Mouse (Mus musculus): ENCODE data around the gene Nr4a2.

DNA sequence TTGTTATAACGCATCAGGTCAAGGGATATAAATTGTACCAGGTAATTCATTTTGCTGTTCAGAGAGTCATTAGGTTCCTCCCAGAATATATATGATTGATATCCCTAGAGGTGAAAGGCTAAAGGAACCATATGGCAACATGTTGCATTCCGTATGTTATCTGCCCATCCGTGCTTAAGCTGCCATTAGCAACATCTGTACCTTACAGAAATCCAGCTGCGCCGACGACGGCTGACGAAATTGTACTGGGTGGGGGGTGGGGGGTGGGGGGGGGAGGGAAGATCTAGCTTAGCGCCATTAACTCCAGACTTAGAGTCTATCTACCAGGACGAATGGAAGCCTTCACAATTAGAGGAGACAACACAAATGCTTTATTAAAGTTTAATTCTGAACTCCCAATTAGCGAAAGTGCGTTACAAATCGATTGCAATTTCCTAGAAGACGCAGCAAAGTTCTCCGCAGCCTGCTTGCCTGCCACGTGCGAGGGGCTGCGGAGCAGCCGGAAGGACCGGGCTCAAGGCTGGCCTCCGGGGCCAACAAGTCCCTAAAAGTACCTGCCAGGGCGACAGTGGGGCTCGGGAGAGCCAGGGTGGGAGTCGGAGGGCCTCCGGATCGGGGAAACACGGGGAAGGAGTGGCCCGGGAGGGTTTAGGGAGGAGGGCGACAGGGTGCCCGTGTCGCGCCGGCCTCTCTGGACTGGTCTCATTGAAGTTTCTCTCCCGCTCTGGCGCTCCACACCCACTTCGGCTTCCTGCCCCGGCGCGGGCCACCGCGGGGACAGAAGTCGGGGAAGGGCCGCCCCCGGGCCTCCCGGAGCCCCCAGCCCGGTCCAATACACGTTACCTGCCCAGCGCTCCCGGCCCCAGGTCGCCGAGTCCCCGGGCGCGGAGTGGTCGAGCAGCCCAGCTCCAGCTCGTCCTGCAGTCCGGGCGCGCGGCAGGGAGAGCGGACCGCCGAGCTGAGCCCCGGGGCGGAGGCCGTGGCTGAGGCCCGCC, 520 bp downstream of the Nr4a2 start:
- TF ChIP-seq MAFK (IDR thresholded peaks at IDR 0.05; ENCODE audit: insufficient replicate concordance, low read length) (no peak), GABPA (IDR thresholded peaks at IDR 0.05; ENCODE audit: insufficient replicate concordance, low read depth, low read length) (no peak), CTCF (conservative IDR thresholded peaks at IDR 0.05 in 1 of 2, IDR thresholded peaks at IDR 0.05 in 1 of 2; ENCODE audit: low read depth in 2 of 2, low read length in 2 of 2) (no peak), USF1 (IDR thresholded peaks at IDR 0.05; ENCODE audit: low read depth, low read length) (no peak)

Measured in CH12.LX (cell line).